Mouse (Mus musculus) erythroblast, adult 5-6 weeks (primary cell): ENCODE measurements around the gene Vmn1r1. TPM values are rescaled to one million over a fixed set of nuclear protein-coding genes. Genes with fewer than 3 reads are reported as not detected.

Experiments used
- total RNA-seq, 2 experiments: library from RNA; stranded (forward) in 1 of 2; stranded (reverse) in 1 of 2; fragments of 150-400 nt in 1 of 2; fragments of 200-764, 138-1000 nt in 1 of 2; gene quantifications; 2 replicates each; pipeline versions ENCODE4 v1.2.3 to v1.2.4; 2015 to 2017; ENCODE audit warnings: low replicate concordance in 2 of 2

Vmn1r1 gene
- total RNA-seq, 2 experiments from 2014 or later: not detected

Other genes with a start within 250 kb of the Vmn1r1 start
- 0.21 TPM in 1 of 2 replicates, not detected in the other for gene Enah, start 144.5 kb downstream of the Vmn1r1 start, total RNA-seq (2015; ENCODE audit: low replicate concordance)
- gene Enah, start 144.5 kb downstream of the Vmn1r1 start, total RNA-seq (2017; ENCODE audit: low replicate concordance): 0.77 and 1.1 TPM in 2 replicates
- 33.4 and 50.4 TPM in 2 replicates for gene Srp9, start 39.7 kb downstream of the Vmn1r1 start, total RNA-seq (2015; ENCODE audit: low replicate concordance)
- 21.3 and 21.4 TPM in 2 replicates for gene Srp9, start 39.7 kb downstream of the Vmn1r1 start, total RNA-seq (2017; ENCODE audit: low replicate concordance)
- gene Degs1, start 118.3 kb upstream of the Vmn1r1 start, total RNA-seq (2015; ENCODE audit: low replicate concordance): 59.4 and 77.8 TPM in 2 replicates
- gene Degs1, start 118.3 kb upstream of the Vmn1r1 start, total RNA-seq (2017; ENCODE audit: low replicate concordance): 36.5 and 41.1 TPM in 2 replicates
- 4.4 and 6.3 TPM in 2 replicates for gene Fbxo28, start 177.1 kb upstream of the Vmn1r1 start, total RNA-seq (2015; ENCODE audit: low replicate concordance)
- 5.0 and 10.7 TPM in 2 replicates for gene Fbxo28, start 177.1 kb upstream of the Vmn1r1 start, total RNA-seq (2017; ENCODE audit: low replicate concordance)
- 1.2 and 3.6 TPM in 2 replicates for gene Trp53bp2, start 244.7 kb upstream of the Vmn1r1 start, total RNA-seq (2015; ENCODE audit: low replicate concordance)
- 2.2 and 2.6 TPM in 2 replicates for gene Trp53bp2, start 244.7 kb upstream of the Vmn1r1 start, total RNA-seq (2017; ENCODE audit: low replicate concordance)